Mouse (Mus musculus): ENCODE data around the gene Cntnap2.
A peak's percentile ranks its signal among the peaks of the same experiment; 100 is the strongest.

The Cntnap2 gene

DNA sequence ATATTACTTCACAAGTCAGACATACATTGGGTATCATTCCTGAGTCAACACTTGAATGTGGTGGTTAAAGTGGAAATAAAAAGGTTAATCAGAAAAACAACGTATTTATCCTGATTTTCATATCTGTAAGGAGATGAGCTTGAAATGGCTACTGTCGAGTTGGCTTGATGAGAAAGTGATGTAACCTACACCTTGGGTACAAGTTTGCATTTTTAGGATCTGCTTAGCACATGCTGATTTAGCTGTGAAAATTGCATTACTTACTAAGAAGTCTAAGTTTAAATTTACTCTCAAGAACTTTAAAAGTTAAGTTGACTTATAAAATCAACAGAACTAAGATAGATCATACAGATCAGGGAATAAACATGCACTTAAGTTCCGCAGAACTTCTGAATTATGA is 879.1 kb downstream of the Cntnap2 start:
- DNase-seq (ENCODE audit: low spot score), result no peak

DNA sequence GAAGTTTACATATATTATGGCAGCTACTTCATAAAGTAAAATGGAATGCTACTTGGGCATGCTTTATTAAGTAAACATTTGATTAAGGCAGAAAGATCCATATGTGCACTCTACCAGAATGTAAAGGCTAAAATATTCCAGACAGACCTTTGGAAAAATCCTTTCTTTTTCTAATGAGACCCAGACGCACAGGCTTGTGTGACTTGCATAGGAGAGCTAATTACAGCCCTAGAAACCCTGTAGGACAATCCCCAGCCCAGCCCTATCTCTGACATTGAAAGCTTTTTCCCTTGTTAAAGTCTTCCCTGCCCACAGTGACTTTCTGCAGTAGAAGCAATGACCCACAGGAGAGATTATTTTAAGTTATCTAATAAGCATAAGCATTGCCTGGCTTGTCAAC is 879.6 kb downstream of the Cntnap2 start:
- DNase-seq (ENCODE audit: low spot score), result no peak

GRCm38 (mm10) chr6:45945144-45945985 is 886.2 kb downstream of the Cntnap2 start:
- DNase-seq (ENCODE audit: low spot score), result no peak

- no peak for DNase-seq (ENCODE audit: low spot score)
Measured at GRCm38 (mm10) chr6:45954773-45955172, 895.6 kb downstream of the Cntnap2 start.

GRCm38 (mm10) chr6:45964494-45964893 is 905.3 kb downstream of the Cntnap2 start:
- DNase-seq (ENCODE audit: low spot score), result no peak

GRCm38 (mm10) chr6:45974471-45975154 is 915.5 kb downstream of the Cntnap2 start:
- DNase-seq (ENCODE audit: low spot score), result no peak

- no peak for DNase-seq (ENCODE audit: low spot score)
Measured at GRCm38 (mm10) chr6:45979171-45979570, 920.0 kb downstream of the Cntnap2 start.

DNA sequence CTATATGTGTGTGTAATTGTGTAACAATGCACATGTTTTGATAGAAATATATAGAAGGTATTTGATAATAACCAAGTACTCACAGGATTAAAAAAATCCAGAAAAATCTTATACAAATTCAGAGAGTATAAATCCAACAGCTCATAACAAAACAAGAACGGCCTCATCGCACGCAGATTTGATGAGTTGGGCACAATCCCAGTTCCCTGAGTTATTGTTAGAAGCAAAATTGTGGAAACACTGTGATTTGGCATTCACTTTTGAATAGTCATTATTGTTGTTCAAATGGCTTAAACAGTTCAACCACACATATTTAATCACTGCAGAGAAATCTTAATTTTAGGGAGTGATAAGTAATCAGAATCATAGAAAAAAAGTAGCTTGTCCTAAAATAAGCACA is 928.9 kb downstream of the Cntnap2 start:
- DNase-seq (ENCODE audit: low spot score), result peak; percentile 21

DNA sequence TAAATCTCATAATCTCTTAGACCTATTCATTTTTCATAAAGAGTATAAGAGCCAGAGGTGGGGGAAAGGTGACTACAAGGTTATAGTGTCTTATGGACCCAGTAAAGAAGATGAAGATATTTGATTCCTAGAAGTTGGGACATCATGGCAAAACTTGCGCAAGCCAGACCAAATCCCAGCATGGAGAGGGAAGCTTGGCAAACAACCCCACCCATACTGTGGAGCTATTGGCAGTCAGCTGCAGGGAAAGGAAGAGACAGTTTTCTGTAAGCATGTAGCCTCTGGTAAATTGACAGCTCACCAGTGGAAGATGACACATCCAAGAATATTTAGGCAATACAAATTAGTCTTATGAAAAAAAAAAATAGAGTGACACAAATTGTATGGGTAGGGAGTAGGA is 931.9 kb downstream of the Cntnap2 start:
- DNase-seq (ENCODE audit: low spot score), result no peak

- DNase-seq (ENCODE audit: low spot score), result no peak
Measured at GRCm38 (mm10) chr6:46022515-46023143, 963.5 kb downstream of the Cntnap2 start.

- no peak for DNase-seq (ENCODE audit: low spot score)
Measured at GRCm38 (mm10) chr6:46031821-46032594, 972.9 kb downstream of the Cntnap2 start.

GRCm38 (mm10) chr6:46033108-46033507 is 974.0 kb downstream of the Cntnap2 start:
- DNase-seq (ENCODE audit: low spot score), result peak; percentile 32

DNA sequence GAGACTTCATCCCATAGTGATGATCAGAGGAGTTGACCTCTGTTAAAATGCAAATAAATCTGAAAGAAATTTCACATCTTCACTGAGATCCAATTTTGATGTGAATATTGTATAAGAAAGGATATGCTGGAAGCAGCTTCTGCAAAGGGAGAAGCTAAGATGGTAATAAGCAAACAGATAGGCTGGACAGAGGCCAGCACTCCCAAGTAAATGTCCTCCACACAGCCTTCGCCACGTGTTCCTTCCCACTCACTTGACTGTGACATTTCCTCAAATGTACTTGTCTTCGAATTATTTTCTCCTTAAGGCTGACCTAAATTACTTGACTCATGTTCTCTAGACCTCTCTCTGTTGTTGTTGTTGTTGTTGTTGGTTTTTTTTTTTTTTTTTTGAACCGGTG is 981.5 kb downstream of the Cntnap2 start:
- DNase-seq (ENCODE audit: low spot score), result no peak

DNA sequence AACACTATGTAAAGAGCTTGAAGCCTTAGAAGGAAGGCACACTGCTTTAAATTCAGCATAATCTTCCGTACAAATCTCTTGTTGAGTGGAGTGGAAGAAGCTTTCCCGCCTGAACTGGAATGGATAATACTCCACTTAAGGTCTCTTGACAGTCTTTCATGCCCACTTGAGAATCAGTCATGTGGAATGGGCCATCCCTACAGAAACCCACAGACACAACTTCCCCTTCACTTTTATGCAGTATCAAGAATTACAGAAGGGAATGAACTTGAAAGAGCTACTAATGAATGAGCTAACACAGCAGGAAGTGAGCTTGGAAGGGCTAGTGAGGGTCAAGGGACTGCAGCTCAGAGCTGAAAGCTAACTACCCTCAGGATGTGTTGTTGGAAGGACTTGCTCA is 1021.1 kb downstream of the Cntnap2 start:
- no peak for DNase-seq (ENCODE audit: low spot score)

GRCm38 (mm10) chr6:46081432-46081831 is 1022.3 kb downstream of the Cntnap2 start:
- DNase-seq (ENCODE audit: low spot score), result no peak

DNA sequence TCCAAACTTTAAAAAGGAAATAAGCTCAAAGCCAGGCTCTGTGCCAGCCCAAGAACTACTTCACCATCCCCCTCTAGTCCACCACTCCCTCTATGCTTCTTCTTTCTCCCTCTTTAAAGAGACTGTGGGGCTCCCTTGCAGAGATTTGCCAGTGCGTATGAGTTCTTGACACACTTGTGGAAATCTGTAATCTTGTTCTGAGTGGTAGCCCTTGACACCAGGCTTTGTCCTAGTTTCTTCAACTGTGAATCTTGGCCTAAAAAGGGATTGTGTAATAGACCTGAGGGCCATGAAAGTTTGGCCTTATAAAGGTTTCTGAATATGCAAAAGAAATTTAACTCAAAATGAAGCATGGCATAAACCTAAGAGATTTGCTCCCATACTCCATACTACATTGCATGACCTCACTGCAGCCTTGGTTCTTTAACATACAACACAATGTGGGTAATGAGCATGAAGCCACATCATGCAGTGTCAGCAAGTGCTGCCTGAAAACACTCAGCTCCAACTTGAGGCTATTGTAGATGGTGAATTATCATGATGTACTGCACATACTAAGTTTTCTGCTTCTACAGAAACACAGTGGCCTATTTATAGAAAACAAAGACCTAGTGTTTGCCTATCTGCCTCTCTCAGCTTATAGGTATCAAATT is 1084.2 kb downstream of the Cntnap2 start:
- DNase-seq (ENCODE audit: low spot score), result no peak

DNA sequence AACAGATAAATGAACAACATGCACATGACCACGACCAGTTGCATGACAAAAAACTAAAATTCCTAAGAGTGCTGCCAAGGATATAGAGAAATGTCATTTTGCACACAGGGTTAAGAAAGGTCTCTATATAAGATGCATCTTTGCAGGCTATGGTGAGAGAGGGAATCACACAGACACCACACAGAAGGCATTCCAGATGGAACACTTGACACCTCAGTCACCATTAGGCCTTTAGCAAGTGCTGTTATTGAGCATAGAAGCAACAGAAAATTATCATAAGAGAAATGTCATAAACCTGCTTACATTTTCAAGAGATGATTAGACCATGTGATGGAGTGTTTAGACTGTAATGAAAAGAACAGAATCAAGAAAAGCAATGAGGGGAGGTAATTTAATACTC is 1107.7 kb downstream of the Cntnap2 start:
- DNase-seq (ENCODE audit: low spot score), result no peak

DNA sequence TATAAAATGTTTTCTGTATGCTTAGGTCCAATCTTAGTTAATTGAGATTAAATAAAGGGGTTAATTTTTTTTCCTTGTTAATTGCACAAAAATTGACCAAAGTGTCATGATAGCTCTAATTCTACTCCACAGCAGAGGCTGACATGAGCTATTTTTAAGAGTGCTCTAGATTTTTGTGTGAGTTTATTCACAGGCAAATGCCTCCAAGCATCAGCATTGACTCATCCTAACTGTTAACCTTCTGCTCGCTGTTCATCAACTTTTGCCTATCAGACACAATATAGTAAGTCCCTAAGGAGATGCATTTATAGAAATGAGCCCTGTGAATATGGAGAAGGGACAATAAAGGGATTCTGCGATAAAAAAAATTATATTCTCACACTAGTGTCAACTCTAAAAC is 1138.1 kb downstream of the Cntnap2 start:
- DNase-seq (ENCODE audit: low spot score), result no peak

- no peak for DNase-seq (ENCODE audit: low spot score)
Measured at GRCm38 (mm10) chr6:46201828-46202227, 1142.7 kb downstream of the Cntnap2 start.

DNA sequence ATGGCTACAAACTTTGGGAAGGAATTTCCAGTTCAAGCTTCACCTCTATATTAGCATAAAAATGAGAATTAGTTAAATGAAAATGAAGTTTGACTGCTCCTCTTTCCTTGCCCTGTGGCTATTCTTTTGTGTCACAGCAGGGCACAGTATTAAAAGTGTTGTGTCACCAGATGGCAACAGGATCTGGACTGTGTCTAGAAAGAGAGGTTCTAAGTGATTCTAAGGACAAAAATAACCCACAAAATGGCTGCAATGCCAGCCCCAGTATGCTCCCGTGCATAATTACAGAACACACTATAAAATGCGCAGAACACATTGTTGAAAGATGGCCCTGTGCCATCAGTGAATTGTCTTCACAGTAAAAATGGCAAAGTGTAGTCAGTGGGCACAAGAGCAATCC is 1146.4 kb downstream of the Cntnap2 start:
- DNase-seq (ENCODE audit: low spot score), result no peak

DNA sequence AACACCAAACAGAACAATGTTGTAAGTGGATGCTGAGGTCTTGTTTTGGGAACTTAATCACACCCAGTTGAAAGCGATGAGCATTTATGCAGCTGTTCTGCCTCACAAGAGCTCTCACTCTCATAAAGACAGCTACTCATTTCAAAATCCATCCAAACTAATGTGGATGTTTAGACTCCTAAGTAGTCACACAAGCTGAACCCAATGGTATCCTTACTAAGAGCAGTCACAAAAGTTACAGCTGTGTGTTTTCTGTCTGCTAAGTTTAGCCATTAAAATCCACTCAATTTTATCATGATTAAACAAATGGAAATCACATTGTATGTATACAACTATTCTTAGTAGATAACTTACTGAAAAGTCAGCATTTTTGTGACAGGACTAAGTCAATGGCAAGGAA is 1173.7 kb downstream of the Cntnap2 start:
- DNase-seq (ENCODE audit: low spot score), result no peak

DNA sequence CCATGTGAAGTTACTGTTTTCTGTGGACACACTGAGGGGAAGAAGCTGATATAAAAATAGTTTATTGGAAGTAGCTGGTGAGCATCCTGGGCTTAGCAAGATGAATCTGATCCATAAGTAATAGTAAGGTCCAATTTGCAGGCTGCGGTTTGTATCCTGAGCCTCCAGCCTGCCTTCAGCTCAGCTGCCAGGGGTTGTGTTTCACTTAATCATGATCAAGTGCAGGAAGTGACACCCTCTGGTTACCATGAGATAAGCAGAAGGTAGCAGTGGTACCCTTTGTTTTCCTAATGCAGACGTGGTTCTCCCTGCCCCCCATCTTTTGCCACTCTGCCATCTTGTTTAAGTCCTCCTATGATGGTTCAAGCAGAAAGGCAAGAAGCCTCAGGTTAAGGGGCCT is 1181.2 kb downstream of the Cntnap2 start:
- DNase-seq (ENCODE audit: low spot score), result no peak

All from layer of hippocampus, adult 9-10 months (tissue).